Mouse (Mus musculus) bone marrow, adult 2 months (tissue): ENCODE results near the gene Gm28308.

Experiments
- CTCF ChIP-seq: fragments of 200-500 bp; IDR thresholded peaks from 2 replicates; pipeline ENCODE4 v1.5.1; 2011; ENCODE audit warnings: low read length, control low read depth; ENCODE audit not compliant: control insufficient read depth, insufficient read depth
- POLR2A ChIP-seq: fragments of 200-500 bp; IDR thresholded peaks from 2 replicates; pipeline ENCODE4 v1.6.1; 2011; ENCODE audit warnings: low read depth, mild to moderate bottlenecking, control low read depth, low read length, borderline replicate concordance; ENCODE audit not compliant: control insufficient read depth

DNA sequence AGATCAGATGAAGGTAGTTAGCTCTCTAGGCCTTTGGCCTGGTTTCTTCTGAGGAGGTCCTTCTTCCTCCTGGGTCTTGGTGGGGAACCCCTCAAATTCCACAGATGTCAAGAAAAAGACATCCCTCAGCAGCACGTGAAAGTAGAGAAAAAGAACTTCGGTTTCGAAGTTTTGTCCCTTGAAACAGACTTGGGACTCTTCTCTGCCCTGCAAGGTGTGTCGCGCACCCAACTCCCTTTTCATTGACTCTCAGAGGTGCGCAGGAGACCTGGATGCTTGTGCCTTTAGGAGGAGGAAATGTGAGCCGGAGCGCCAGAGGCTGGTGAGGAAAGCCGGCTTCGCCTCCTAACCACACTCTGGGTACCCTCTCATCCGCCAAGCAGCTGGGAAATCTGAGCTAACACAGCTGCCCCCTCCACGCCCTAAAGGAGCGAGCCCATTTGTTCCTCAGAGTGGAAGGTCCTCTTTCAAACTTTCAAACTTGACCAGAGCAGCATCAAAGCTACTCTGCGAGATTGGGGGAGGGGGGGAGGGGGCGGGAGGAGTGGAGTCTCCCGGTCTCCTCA, 62.7 kb downstream of the Gm28308 start:
- TF ChIP-seq POLR2A (no peak), CTCF (no peak)
